Mouse (Mus musculus): ENCODE results near the gene Dzip1l.

GRCm38 (mm10) chr9:99628581-99628980, 715 bp upstream of the Dzip1l start:
- TF ChIP-seq EP300 (IDR thresholded peaks at IDR 0.05; ENCODE audit: low read depth) (no peak), CTCF (IDR thresholded peaks at IDR 0.05; ENCODE audit: low read depth) (no peak)
